Mouse (Mus musculus) liver, embryonic 14.5 days (tissue): ENCODE measurements around the gene Wasf2. TPM values are rescaled to one million over a fixed set of nuclear protein-coding genes. Genes with fewer than 3 reads are reported as not detected.

Source experiments
- ATAC-seq: fragments of 200-750 bp; cut with Nextera tagmentation; 2 replicates; pipeline ENCODE4 v1.8.0; 2017; ENCODE audit warnings: moderate number of reproducible peaks, mild to moderate bottlenecking, moderate library complexity; ENCODE audit not compliant: insufficient read depth
- DNase-seq, 3 experiments: peaks; one replicate each; pipeline ENCODE4 v3.0.0-alpha.2; 2012 to 2013; ENCODE audit warnings: low read depth in 3 of 3, low spot score in 3 of 3
- H3K27ac ChIP-seq: fragments of 300-500 bp; sonication (generic); 2 replicates; pipeline ENCODE4 v1.5.1; 2014; ENCODE audit warnings: moderate library complexity, mild to moderate bottlenecking, control low read depth, inconsistent platforms
- H3K27me3 ChIP-seq: fragments of 300-500 bp; sonication (generic); 2 replicates; pipeline ENCODE4 v1.6.1; 2014; ENCODE audit warnings: mild to moderate bottlenecking, low read length, moderate library complexity; ENCODE audit not compliant: control insufficient read depth, insufficient read depth
- H3K36me3 ChIP-seq: fragments of 300-500 bp; sonication (generic); replicated peaks from 2 replicates; pipeline ENCODE4 v1.6.1; 2014; ENCODE audit warnings: low read depth; ENCODE audit not compliant: control insufficient read depth, insufficient read depth
- H3K4me1 ChIP-seq, 2 experiments: fragments of 200-500 bp in 1 of 2; fragments of 300-500 bp in 1 of 2; sonication (generic) in 1 of 2; replicated peaks; 2 replicates each; pipeline ENCODE4 v1.6.1; 2012 to 2014; ENCODE audit warnings: antibody characterized with exemption in 1 of 2, inconsistent platforms in 1 of 2, low read length in 1 of 2; ENCODE audit not compliant: control insufficient read depth in 2 of 2, insufficient read depth in 2 of 2
- H3K4me2 ChIP-seq: fragments of 300-500 bp; sonication (generic); 2 replicates; pipeline ENCODE4 v1.6.1; 2014; ENCODE audit warnings: low read depth, mild to moderate bottlenecking, control low read depth, moderate library complexity
- H3K4me3 ChIP-seq, 2 experiments: fragments of 200-500 bp in 1 of 2; fragments of 300-500 bp in 1 of 2; sonication (generic) in 1 of 2; 2 replicates each; pipeline ENCODE4 v1.5.1; 2012 to 2014; ENCODE audit warnings: low read depth in 2 of 2, low read length in 2 of 2, mild to moderate bottlenecking in 2 of 2, control low read depth in 1 of 2, inconsistent platforms in 1 of 2, moderate library complexity in 1 of 2; ENCODE audit not compliant: insufficient read depth in 1 of 2
- H3K9ac ChIP-seq: fragments of 300-500 bp; sonication (generic); replicated peaks from 2 replicates; pipeline ENCODE4 v1.6.1; 2014; ENCODE audit warnings: mild to moderate bottlenecking, control low read depth, moderate library complexity
- H3K9me3 ChIP-seq: fragments of 300-500 bp; sonication (generic); 2 replicates; pipeline ENCODE4 v1.6.1; 2016; ENCODE audit warnings: low read length, mixed read lengths; ENCODE audit not compliant: control insufficient read depth
- CTCF ChIP-seq: IDR thresholded peaks from 2 replicates; pipeline ENCODE4 v1.5.1; 2016; ENCODE audit warnings: antibody characterized with exemption, low read depth, control low read depth
- EP300 ChIP-seq: IDR thresholded peaks from 2 replicates; pipeline ENCODE4 v1.6.1; 2016; ENCODE audit warnings: antibody characterized with exemption, low read depth
- WGBS: fragments of 180-500 bp; shearing (Covaris S2); extraction: QIAGEN DNeasy Blood & Tissue Kit; methylation state at CpG from one replicate; pipeline ENCODE4 v1.1.7; 2014; ENCODE audit not compliant: insufficient replicate concordance; 5-methylcytosine and 5-hydroxymethylcytosine counted together
- polyA plus RNA-seq, 2 experiments: library from polyadenylated mRNA; depleted of rRNA in 1 of 2; stranded (reverse) in 1 of 2; unstranded in 1 of 2; fragments of >200 nt; fragmentation: Nextera tagmentation in 1 of 2; extraction: Ambion mirVana in 1 of 2; gene quantifications; 2 replicates each; pipeline versions ENCODE4 v1.2.1 to v1.2.3; 2012 to 2014

Gene Wasf2
- polyA plus RNA-seq, 2 experiments, result 11.4 to 31.4 TPM

- Histone ChIP-seq H3K9me3 (no peaks in the 10 kb centered on the region), H3K27me3 (peaks cover 22% of the 10 kb centered on the region), H3K36me3 (no peaks in the 10 kb centered on the region), H3K27ac (no peak overlapping the region), H3K4me2 (no peak overlapping the region), H3K9ac (no peak overlapping the region), H3K4me3 (no peak overlapping the region), H3K4me1 (no peaks in the 10 kb centered on the region)
- 53% methylated on average over 3 of the region's 3 CpGs for WGBS
- TF ChIP-seq EP300 (no peak), CTCF (no peak)
- no peak for ATAC-seq
- DNase-seq, result no peak
These were observed 88.4 kb downstream of the Wasf2 start for GRCm38 (mm10) chr4:133218745-133219144.

GRCm38 (mm10) chr4:133220656-133221055 lies 90.4 kb downstream of the Wasf2 start:
- no peak for DNase-seq
- TF ChIP-seq EP300, result no peak
- no peak for TF ChIP-seq CTCF
- 9% methylated on average over 25 of the region's 25 CpGs for WGBS
- H3K4me1 ChIP-seq, result no peaks in the 10 kb centered on the region
- no peak overlapping the region; a peak in 1 of 4 replicates for H3K4me3 ChIP-seq
- H3K27ac ChIP-seq, result no peak overlapping the region
- H3K27me3 ChIP-seq, result peaks cover 14% of the 10 kb centered on the region
- H3K9me3 ChIP-seq, result no peaks in the 10 kb centered on the region
- no peaks in the 10 kb centered on the region for H3K36me3 ChIP-seq
- H3K4me2 ChIP-seq, result peak overlapping the region; percentile 48
- no peak overlapping the region for H3K9ac ChIP-seq
- no peak for ATAC-seq

- Histone ChIP-seq H3K4me1 (no peaks in the 10 kb centered on the region), H3K36me3 (no peaks in the 10 kb centered on the region), H3K9ac (no peak overlapping the region), H3K27me3 (peaks cover 14% of the 10 kb centered on the region), H3K9me3 (no peaks in the 10 kb centered on the region), H3K27ac (no peak overlapping the region), H3K4me3 (no peak overlapping the region), H3K4me2 (no peak overlapping the region)
- ATAC-seq (no peak), DNase-seq (no peak)
- WGBS, result 65% methylated on average over 8 of the region's 8 CpGs
- no peak for TF ChIP-seq CTCF
- TF ChIP-seq EP300, result no peak
These were observed 91.4 kb downstream of the Wasf2 start for GRCm38 (mm10) chr4:133221701-133222100.

GRCm38 (mm10) chr4:133223875-133224274 lies 93.6 kb downstream of the Wasf2 start:
- Histone ChIP-seq H3K27ac (no peak overlapping the region), H3K36me3 (no peaks in the 10 kb centered on the region), H3K4me3 (no peak overlapping the region), H3K27me3 (peaks cover 14% of the 10 kb centered on the region), H3K4me1 (no peaks in the 10 kb centered on the region), H3K4me2 (no peak overlapping the region), H3K9me3 (no peaks in the 10 kb centered on the region), H3K9ac (no peak overlapping the region)
- TF ChIP-seq CTCF (no peak), EP300 (no peak)
- DNase-seq (no peak), ATAC-seq (no peak)
- WGBS, result 45% methylated on average over 5 of the region's 5 CpGs

GRCm38 (mm10) chr4:133226073-133226472 lies 95.8 kb downstream of the Wasf2 start:
- DNase-seq, result no peak

More at GRCm38 (mm10) chr4:133226073-133226472, 95.8 kb downstream of the Wasf2 start:
- H3K4me3 ChIP-seq, result no peak overlapping the region
- H3K9me3 ChIP-seq, result no peaks in the 10 kb centered on the region
- 58% methylated on average over 10 of the region's 10 CpGs for WGBS
- H3K36me3 ChIP-seq, result no peaks in the 10 kb centered on the region
- no peak overlapping the region for H3K27ac ChIP-seq
- H3K4me1 ChIP-seq, result no peaks in the 10 kb centered on the region
- no peak overlapping the region for H3K4me2 ChIP-seq
- no peak for TF ChIP-seq CTCF
- TF ChIP-seq EP300, result no peak
- peaks cover 5% of the 10 kb centered on the region for H3K27me3 ChIP-seq
- no peak for ATAC-seq
- H3K9ac ChIP-seq, result no peak overlapping the region
